Mouse (Mus musculus) heart, adult 2 months (tissue): ENCODE data around the gene Trappc1.

Experiments
- CTCF ChIP-seq: fragments of 200-600 bp; IDR thresholded peaks from 2 replicates; pipeline ENCODE4 v1.8.1; 2022; ENCODE audit warnings: antibody characterized with exemption, mild to moderate bottlenecking, moderate library complexity
- POLR2A ChIP-seq: fragments of 200-500 bp; IDR thresholded peaks from 2 replicates; pipeline ENCODE4 v1.6.1; 2011; ENCODE audit warnings: mild to moderate bottlenecking, low read depth, low read length, control low read depth; ENCODE audit not compliant: insufficient read depth

GRCm38 (mm10) chr11:69368356-69369214 lies 44.8 kb downstream of the Trappc1 start:
- TF ChIP-seq CTCF = no peak
- no peak for TF ChIP-seq POLR2A
